Mouse (Mus musculus) layer of hippocampus, adult 2 months (tissue): ENCODE results near the gene Fkbp15. TPM values are rescaled to one million over a fixed set of nuclear protein-coding genes. Genes with fewer than 3 reads are reported as not detected.

ENCODE experiments used
- DNase-seq, 2 experiments: peaks; one replicate each; pipeline ENCODE4 v3.0.0; 2022; ENCODE audit warnings: low spot score in 2 of 2
- H3K27ac ChIP-seq: fragments of 200-600 bp; 2 replicates; pipeline ENCODE4 v1.8.1; 2022
- H3K4me3 ChIP-seq: fragments of 200-600 bp; 2 replicates; pipeline ENCODE4 v1.8.1; 2022; ENCODE audit warnings: mild to moderate bottlenecking
- CTCF ChIP-seq: fragments of 200-600 bp; conservative IDR thresholded peaks from 2 replicates; pipeline ENCODE4 v1.8.1; 2022; ENCODE audit warnings: antibody characterized with exemption, mild to moderate bottlenecking, moderate library complexity
- total RNA-seq, 2 experiments: library from RNA; stranded (reverse); gene quantifications; 2 replicates each; pipeline ENCODE4 v1.2.3; 2021

The Fkbp15 gene
- total RNA-seq, 2 experiments from 2014 or later: 41.1 to 43.4 TPM

DNA sequence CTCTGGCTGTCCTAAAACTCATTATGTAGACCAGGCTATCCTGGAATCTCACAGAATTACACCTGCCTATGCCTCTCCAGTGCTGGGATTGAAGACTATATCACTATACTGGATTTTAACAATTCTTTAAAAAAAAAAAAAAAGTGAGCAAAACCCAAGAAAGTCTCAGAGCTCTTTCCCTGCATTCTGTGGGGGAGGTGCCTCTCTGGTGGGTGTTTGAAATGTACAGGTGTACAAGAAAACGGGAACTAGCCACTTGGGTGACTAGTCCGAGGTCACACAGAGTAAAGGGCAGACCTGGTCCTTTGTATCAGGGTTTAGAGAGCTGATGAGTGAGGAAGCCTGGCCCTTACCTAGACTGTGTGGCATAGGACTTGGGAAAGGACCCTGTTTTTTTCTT, 2.1 kb upstream of the Fkbp15 start:
- no peak for TF ChIP-seq CTCF
- H3K27ac ChIP-seq: no peak overlapping the region
- no peak for DNase-seq
- no peak overlapping the region for H3K4me3 ChIP-seq

- DNase-seq: no peak
- Histone ChIP-seq H3K4me3 (peak overlapping the region; percentile 92; the same call in 1 of the 2 replicates), H3K27ac (no peak overlapping the region)
- TF ChIP-seq CTCF: no peak
Measured at GRCm38 (mm10) chr4:62361997-62362396, 1.6 kb upstream of the Fkbp15 start.

- TF ChIP-seq CTCF: no peak
- Histone ChIP-seq H3K4me3 (peak overlapping the region; percentile 92), H3K27ac (no peak overlapping the region)
- no peak for DNase-seq
Measured at GRCm38 (mm10) chr4:62361571-62361970, 1.2 kb upstream of the Fkbp15 start.

DNA sequence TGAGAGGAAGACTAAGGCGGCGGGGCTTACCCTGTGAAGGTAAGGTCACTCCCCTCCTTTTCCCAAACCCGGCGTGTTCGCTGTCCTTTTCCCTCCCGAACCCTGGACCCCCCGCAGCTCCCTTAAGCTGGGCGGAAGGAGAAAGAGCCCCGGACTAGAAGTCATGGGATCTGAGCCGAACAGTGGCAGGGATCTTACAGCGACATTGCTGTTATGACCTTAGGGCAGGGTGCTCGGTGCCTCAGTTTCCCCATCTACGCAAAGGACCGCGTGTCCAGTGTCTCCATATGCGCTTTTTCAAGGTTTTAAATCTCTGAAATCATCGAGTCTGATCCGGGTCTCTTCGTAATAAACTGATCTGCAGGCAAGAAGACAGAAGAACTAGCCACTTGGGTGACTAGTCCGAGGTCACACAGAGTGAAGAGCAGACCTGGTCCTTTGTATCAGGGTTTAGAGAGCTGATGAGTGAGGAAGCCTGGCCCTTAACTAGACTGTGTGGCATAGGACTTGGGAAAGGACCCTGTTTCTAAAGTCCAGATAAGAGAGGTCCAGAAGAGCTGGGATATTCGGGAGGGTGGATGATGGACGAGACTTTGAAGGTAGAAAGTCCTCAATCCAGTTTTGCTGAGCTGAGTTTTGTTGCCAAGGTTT, 582 bp upstream of the Fkbp15 start:
- Histone ChIP-seq H3K4me3 (peak overlapping the region; percentile 92), H3K27ac (peak overlapping the region; percentile 80)
- no peak for DNase-seq
- TF ChIP-seq CTCF: no peak

- peak overlapping the region; percentile 94 for H3K27ac ChIP-seq
- no peak for DNase-seq
Measured at GRCm38 (mm10) chr4:62359256-62359775, 1.0 kb downstream of the Fkbp15 start.

GRCm38 (mm10) chr4:62357631-62358148, 2.7 kb downstream of the Fkbp15 start:
- H3K4me3 ChIP-seq: no peak overlapping the region
- H3K27ac ChIP-seq: peak overlapping the region; percentile 28; the same call in 1 of the 2 replicates
- no peak for TF ChIP-seq CTCF
- no peak for DNase-seq

More at GRCm38 (mm10) chr4:62359256-62359775, 1.0 kb downstream of the Fkbp15 start:
- H3K4me3 ChIP-seq: peak overlapping the region; percentile 92
- no peak for TF ChIP-seq CTCF

DNA sequence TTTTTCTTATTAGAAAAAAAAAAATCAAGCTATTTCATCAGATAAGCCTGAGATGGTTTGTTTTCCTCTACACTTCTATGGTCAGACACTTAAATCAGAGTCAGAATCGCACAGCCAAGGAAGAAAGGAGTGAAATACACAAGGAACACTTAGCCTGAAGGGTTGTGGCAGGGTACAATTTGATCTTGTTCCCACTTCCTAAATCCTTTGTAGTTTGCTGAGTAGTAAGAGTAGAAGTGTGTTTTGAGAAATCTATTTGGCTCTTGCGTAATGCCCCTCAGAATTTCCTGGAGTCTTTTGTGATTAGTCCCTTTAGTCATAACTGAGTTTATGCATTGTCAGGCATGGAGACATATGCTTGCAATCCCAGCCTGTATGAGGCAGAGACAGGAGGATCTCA, 11.0 kb downstream of the Fkbp15 start:
- H3K4me3 ChIP-seq: no peak overlapping the region
- no peak for TF ChIP-seq CTCF
- no peak for DNase-seq
- H3K27ac ChIP-seq: no peak overlapping the region

GRCm38 (mm10) chr4:62348329-62348705, 12.0 kb downstream of the Fkbp15 start:
- no peak for DNase-seq
- Histone ChIP-seq H3K4me3 (no peak overlapping the region), H3K27ac (0 out of 2 replicates have a peak overlapping the region, but pooled peaks have one; percentile 5)
- TF ChIP-seq CTCF: no peak

GRCm38 (mm10) chr4:62347605-62348328, 12.6 kb downstream of the Fkbp15 start:
- TF ChIP-seq CTCF: no peak
- DNase-seq: no peak
- 0 out of 2 replicates have a peak overlapping the region, but pooled peaks have one; percentile 8 for H3K27ac ChIP-seq
- no peak overlapping the region for H3K4me3 ChIP-seq

DNA sequence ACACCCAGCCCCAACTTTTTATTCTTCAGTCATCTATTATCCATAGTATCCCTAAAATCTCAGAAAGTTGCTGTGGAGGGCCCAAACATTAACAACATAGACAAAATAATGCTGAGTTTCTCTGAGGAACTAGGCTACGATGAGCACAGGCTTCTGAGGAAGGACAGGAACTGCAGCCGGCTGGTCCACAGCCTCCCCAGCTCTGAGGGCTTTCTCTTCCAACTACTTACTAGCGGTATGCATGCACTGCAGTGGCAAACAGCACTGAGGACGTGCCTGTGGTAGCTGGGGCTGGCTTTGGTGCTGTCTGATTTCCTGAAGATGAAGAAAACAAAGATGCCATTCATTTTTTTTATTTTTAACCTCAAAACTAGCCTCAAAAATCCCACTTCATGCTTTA, 14.5 kb downstream of the Fkbp15 start:
- DNase-seq: no peak
- H3K4me3 ChIP-seq: no peak overlapping the region
- no peak overlapping the region for H3K27ac ChIP-seq
- TF ChIP-seq CTCF: no peak

DNA sequence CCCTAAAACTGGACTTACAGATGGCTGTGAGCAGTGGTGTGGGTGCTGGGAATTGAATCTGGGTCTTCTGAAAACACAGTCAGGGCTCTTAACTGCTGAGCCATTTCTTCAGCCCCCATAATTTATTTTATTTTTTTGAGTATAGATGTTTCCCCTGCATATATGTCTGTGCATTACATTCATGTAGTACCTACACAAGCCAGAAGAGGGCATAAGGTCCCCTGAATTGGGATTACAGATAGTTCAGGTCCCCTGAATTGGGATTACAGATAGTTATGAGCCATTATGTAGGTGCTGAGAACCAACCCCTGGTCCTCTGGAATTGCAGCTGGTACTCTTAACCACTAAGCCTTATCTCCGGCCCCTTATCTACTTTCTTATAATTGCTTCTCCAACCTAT, 16.3 kb downstream of the Fkbp15 start:
- Histone ChIP-seq H3K27ac (no peak overlapping the region), H3K4me3 (no peak overlapping the region)
- no peak for DNase-seq
- peak; percentile 72 for TF ChIP-seq CTCF

DNA sequence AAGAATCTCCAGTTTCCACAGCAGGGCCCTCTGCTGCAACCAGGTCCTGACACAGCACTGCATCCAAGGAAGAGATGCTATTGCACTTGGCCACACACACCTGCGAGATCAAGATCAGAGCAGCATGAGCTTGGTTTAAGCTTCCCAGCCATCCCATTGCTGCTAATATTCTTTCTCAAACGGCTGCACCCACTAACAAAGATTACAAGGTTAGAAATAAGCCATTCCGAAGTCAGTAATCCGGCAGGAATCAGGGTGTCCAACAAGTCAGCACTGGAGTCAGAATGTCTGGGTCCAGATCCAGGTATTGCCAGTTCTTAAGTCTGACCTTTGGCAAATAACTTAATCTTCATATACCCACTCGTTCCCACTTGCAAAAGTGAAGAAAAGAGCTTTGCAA, 21.8 kb downstream of the Fkbp15 start:
- H3K4me3 ChIP-seq: no peak overlapping the region
- no peak overlapping the region for H3K27ac ChIP-seq
- DNase-seq: no peak
- no peak for TF ChIP-seq CTCF

GRCm38 (mm10) chr4:62331977-62332376, 28.4 kb downstream of the Fkbp15 start:
- H3K4me3 ChIP-seq: no peak overlapping the region
- no peak for DNase-seq
- TF ChIP-seq CTCF: peak; percentile 48
- no peak overlapping the region for H3K27ac ChIP-seq
